Mouse (Mus musculus): ENCODE results near the gene Adgrf5. TPM values are rescaled to one million over a fixed set of nuclear protein-coding genes. Genes with fewer than 3 reads are reported as not detected.

Adgrf5 gene
- polyA plus RNA-seq, 1 experiment = not detected

DNA sequence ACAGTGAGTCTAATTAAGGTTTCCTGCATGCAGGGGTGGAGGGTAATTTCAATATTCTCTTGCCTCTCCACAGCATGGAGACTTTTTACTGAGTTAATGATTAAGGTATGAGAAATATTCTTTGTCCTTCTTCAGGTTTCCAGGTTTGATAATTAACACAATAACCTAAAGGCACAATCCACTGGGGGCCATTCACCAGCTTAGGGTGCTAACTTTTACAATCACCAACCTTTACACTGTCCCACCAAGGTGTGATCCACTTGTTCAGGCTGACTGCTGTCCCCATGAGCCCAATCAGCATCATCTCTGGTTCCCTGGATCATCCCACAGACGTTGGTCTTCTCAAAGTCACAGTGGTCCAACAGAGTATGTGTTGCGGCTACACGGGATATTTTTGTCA, 125.7 kb downstream of the Adgrf5 start:
- TF ChIP-seq GATA1 (IDR thresholded peaks at IDR 0.05; ENCODE audit: low read length) = no peak

DNA sequence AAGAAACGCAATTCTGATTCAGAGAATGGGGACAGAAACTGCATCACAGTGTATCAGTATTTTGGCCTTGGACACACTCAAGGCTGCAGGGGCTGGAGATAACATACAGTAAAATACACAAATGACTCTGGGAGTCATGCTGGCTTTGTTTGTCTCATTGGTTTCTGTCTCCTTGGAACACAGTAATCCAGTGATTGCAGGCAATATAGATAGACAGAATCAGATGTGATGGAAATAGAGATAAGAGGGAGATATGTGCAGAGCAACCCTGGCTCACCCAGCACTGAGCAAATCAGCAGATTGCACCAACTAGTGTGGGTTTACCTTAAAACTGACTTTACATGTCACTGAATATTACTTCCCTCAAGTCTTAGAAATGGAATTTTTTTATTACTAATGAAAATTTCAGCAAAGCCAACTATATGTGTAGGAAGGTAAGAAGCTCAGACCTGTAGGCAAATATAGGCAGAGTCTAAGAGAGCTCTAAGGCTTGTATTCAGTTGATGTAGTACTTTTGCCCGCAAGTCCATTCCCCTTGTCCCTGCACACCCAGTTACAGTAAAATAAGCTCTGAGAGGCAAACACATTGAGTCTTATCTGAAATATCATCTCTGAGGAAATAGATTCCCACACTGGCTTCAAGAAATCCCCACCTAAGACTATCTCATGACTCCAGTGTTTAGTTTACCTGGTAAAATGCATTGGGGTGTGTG, 128.3 kb downstream of the Adgrf5 start:
- no peak for TF ChIP-seq GATA1 (IDR thresholded peaks at IDR 0.05; ENCODE audit: low read length)

DNA sequence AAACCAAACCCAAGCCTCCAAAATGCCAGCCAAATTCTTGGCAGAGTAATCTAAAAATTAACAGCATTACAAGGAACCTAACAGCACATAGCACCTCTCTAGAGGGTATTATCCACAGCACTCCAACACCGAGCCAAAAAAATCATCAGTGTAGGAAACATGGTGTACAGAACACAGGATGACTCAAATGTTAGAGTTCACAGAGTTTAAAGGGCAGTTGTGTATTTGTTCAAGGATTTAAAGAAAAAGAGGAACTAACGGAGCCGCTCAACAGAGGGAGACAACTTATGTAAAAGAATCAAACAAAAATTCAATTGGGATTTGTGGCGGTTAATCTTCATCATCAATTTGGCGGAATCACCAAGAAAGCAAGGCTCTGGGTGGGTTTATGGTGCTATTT, 135.3 kb downstream of the Adgrf5 start:
- TF ChIP-seq GATA1 (IDR thresholded peaks at IDR 0.05; ENCODE audit: low read length) = no peak

DNA sequence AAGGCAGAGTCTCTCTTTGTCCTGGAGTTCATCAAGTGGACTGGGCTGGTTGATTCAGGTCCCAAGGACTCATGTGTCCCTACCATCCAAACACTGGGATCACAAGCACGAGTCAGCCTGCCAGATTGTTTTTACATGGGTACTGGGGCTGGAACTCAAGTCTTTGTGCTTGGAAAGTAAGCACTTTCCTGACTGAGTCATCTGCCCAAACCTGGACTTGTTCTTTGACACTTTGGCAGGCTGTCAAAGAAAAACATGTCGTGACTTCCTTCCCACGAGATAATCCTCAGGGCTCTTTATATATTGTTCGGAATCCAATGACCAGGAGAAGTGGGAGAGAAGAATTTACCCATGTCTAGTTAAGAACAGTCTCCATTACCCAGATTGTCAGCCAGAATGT, 137.3 kb downstream of the Adgrf5 start:
- no peak for TF ChIP-seq GATA1 (IDR thresholded peaks at IDR 0.05; ENCODE audit: low read length)

DNA sequence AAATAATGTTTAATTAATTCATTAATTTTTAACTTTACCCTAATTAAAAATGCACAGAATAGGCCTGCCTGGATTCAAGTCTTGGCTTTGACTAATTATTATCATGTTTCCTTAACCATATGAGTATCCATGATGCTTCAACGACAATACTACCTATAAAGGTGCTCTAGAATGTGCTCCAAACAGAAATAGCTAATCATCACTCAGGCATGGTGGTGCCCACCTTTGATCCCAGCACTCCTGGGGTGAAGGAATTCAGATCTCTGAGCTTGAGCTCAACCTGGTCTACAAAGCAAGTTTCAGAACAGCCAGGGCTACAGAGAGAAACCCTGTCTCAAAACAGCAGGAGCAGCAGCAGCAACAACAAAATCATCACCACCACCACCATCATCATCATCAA, 140.3 kb downstream of the Adgrf5 start:
- no peak for TF ChIP-seq GATA1 (IDR thresholded peaks at IDR 0.05; ENCODE audit: low read length)

DNA sequence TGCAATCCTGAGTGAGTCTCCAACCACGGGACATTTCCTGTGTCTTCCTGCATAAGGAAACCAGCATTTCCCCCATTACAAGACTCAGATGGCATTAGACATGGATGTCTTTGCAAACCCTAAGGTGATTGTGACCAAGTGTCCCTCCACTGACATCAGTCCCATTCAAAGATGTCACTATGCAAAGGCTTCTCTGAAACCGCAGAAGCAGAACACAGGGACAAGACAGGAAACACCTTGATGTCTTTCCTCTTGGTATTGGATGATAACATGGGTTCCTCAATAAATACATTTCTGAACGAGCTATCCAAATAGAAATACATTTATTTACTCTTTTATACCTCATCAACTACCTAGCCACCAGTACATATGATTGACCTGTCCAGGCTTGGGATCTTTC, 141.0 kb downstream of the Adgrf5 start:
- no peak for TF ChIP-seq GATA1 (IDR thresholded peaks at IDR 0.05; ENCODE audit: low read length)

DNA sequence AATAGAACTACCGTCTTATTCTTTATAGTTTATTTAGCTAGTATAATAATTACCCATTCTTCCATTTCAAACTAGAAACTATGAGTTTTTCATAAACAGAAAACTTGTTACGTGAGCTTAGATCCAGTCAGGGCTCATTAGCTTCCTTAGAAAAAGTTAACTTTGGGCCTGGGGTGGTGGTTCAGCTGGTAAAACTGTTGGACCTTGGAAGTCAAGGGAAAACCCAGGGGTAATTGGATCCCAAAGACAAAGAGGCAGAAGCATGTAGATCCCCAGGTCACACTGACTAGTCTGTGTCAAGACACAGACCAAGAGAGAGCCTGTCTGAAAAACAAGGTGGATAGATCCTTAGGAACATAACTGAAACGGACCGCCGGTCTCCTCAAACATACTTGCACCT, 141.4 kb downstream of the Adgrf5 start:
- no peak for TF ChIP-seq GATA1 (IDR thresholded peaks at IDR 0.05; ENCODE audit: low read length)

DNA sequence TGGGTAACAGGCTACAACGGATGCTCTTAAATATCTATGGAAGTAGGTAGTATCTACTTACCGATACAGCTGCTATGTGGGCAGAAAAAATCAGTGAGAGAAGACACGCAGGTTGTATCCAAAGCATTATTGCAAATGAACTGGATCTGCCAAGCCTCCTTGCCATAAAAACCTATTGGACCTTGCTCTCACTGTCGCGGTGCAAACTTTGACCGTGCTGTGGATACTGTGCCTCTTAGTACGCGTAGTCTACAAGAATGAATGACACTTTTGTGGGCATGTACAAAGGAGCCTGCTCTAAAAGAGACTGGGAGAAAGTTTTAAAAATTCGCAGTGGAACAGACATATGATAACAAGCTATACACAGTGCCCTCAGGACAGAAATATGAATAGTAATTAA, 142.3 kb downstream of the Adgrf5 start, which contains the start of gene Mep1a:
TSS of gene Mep1a (minus strand) at position 221 of the 400 bp plus-strand sequence.
- no peak for TF ChIP-seq GATA1 (IDR thresholded peaks at IDR 0.05; ENCODE audit: low read length)

DNA sequence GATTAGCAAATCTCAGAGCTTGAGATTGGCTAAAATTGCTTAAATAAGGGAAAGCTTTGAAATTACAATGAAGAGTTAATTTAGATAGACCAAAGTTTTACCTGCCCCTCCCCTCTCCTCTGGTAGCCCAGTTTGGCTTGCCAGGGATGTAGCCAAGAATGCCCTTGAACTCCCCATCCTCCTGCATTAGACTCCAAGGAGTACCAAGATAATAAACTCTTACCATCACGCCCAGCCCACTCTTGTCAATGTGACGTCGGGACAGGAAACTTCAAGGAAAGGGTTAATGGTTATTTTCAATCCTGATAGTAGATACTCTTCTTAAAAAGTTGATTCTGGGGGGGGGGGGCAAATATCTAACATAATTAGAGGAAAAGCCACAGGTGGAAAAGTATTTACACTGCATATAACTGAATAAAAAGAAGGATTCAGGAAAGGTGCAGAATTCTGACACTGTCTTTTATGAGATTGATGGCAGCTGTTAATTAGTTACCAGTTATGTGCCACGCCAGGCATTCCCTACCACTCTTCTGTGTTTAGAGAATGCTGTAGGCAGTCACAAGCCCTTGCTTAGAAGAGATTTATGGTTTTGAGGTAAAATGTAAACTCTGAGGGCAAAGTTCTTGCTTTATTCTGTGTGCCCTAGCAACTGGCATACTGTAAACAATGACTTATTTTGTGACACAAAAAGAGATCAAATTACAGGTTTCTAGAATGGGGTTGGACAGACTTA, 143.8 kb downstream of the Adgrf5 start:
- TF ChIP-seq GATA1 (IDR thresholded peaks at IDR 0.05; ENCODE audit: low read length) = no peak

DNA sequence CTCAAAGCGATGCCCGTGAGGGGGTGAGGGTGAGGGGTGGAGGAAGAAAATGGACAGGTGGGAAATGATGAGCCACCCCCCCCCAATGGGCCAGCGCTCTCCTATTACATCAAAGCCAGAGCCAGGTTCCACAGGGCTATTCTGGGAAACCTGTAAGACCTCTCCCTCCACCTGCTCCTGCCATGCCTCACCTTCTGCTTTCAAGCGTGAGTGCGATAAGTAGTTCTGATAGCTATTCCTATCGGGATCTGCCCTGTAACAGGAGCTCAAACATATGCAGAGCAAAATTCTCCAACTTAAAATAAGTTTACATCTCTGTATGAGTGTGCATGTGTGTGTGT, 144.3 kb downstream of the Adgrf5 start:
- no peak for TF ChIP-seq GATA1 (IDR thresholded peaks at IDR 0.05; ENCODE audit: low read length)

Other genes with a start within 250 kb of the Adgrf5 start
- gene Adgrf1, start 90.1 kb upstream of the Adgrf5 start, polyA plus RNA-seq (2012) = not detected in 2 replicates
- gene Mep1a, start 142.4 kb downstream of the Adgrf5 start, polyA plus RNA-seq (2012) = not detected in 2 replicates
- not detected in 2 replicates for gene Ankrd66, start 183.2 kb downstream of the Adgrf5 start, polyA plus RNA-seq (2012)
- gene Pla2g7, start 207.6 kb downstream of the Adgrf5 start, polyA plus RNA-seq (2012) = not detected in 2 replicates